Mouse (Mus musculus): ENCODE measurements around the gene Sgms1.

The Sgms1 gene

DNA sequence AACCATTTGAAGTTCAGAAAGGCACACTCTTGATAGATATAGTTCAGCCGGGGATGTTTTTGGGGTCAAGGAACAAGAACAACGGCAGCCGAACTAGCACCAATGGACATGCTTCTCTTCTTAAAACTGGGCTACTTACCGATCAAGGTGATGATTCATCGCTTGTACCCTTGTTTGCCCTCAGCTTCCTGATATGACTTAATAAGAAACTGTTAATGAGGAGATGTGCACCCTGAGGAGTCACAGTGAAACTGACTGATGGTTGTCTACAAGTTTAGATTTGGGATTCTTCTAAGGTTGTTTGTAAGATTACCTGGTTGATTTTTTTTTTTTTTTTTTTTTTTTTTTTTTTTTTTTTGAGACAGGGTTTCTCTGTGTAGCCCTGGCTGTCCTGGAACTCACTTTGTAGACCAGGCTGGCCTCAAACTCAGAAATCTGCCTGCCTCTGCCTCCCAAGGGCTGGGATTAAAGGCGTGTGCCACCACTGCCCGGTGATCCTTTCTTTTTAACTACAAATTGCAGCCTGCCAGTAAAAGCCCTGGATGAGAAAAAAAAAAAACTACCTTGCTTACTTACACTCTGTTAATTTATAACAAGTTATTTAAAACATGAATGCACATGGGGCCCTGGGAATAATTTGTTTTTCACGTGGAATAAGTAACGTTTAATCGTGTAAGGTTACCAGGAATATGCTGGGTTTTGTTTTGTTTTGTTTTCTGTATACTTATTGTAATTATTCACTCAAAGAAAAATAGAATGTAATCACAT is 126.5 kb downstream of the Sgms1 start:
- no peak for DNase-seq

DNA sequence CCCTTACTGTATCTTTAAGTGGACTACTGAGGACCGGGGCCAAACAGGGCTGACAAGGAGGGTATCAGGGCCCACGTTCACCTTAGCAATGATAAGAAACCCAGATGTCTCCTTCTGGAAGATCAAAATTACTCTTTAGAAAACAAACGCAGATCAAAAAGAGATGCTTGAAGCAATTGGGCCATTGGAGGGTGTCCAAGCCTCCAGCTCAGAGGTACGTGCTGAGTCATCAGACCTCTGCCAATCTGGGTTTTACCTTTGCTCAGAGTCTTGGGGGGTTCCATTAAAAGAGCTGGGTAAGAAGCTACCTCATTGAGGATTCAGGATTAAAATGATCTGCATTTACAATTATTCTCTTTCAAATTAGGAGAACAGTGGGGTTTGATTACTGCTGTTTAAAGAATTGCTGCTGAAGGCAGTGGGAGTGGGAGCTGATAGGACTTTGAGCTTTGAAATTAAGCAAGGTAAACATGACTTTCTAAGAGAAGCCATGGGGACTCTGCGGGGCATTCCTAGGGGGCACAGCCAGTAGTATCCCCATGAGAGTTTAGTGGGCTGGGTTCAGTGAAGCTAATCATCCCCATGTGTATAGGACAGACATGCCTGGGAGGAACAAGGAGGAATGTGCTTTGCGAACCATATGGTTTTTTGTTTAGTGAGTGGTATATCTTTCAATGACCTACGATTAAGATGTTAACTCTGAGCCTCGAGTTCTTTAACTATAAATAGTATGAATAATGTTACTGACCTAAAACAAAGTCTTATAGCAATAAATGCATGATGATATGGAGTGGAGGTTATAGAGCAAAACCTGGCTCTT is 128.4 kb downstream of the Sgms1 start:
- no peak for DNase-seq

DNA sequence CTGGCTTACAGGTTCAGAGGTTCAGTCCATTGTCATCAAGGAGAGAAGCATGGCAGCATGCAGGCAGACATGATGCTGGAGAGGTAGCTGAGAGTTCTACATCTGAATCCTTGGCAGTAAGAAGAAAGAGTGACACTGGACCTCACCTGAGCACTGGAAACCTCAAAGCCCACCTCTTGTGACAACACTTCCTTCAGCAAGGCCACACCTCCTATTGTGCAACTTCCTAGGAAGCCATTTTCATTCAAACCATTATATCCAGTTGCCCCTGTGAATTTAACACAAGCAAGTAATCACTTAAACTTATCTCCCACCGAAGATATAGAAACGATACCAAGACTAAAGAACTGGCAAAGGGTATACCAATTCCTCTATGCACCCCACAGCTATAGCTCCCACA is 129.7 kb downstream of the Sgms1 start:
- DNase-seq = no peak

DNA sequence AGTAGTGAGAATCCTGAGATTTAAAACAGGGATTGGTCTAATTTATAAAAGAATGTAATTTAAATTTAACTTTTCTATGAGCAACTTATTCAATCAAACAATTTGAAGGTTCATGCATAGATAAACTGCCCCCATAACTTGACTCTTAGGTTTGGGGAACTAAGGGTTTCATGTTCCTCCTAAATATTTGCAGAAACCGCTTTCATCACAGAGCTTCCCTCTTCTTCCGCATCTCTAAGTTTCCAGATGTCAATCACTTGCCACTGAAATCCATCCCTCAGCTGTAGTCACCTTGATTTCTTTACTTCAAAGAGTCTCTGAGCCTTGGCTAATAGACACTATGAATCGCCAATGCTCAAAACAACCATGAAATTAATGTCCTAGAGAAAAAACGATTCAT is 130.5 kb downstream of the Sgms1 start:
- DNase-seq = no peak

DNA sequence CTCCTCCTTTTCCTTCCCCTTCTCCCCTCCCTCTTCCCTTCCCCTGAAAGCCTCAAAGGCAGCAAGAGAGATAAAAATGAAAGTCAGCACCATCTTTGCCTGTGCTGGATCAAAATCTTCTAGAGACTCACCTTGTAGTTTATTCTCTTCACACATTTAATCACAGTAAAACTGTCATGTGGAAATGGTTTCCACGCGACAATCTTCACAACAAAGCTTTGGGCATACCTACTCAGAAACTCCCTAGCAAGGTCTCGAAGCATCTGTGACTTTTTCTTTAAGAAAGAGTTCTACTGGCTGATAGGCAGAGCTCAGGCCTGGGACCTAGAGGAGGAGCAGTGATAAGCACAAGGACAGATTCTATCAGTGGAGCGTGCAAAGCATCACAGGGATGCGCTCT is 131.4 kb downstream of the Sgms1 start:
- no peak for DNase-seq

DNA sequence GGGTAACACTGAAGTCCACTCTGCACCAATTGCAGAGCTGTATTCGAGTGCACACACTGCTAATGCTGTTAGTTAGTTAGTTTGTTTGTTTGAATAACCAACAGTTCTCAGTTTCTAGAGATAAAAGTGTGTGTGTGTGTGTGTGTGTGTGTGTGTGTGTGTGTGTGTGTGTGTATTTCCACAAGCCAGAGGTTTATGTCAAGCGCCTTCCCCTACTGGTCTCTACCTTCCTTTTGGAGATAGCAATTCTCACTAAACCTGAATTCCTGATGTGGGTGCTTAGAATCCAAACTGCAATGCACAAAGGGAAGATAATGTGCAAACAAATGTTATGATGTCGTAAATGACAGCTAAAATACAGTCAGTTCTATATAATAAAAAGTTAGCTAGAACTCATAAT is 131.9 kb downstream of the Sgms1 start:
- no peak for DNase-seq

DNA sequence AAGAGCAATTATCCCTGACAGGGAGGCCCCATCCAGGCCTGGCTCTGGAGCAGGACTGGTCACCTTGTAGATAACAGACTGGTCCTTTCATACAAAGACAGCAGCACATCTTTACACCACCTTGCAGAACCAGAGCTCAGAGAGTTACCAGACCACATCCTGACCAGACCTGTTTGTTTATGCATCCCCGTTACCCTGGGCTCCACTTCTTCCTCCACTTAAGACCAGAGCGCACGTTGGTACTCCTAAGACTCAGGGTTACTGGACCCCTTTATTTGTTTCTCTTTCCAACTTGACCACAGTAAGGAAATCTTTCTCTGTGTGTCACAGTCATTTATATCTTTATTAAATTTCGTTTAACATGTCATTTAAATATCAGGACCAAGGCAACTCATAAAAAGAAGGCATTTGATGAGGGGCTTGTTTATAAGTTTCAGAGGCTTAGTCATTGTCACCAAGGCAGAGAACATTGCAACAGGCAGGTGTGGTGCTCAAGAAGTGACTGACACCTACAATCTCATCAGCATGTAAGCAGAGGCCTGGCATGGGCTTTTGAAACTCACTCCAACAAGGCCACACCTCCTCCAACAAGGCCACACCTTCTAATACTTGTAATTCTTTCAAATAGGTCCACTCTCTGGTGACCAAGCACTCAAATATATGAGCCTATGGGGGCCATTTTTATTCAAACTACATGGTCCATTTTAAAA is 132.7 kb downstream of the Sgms1 start:
- DNase-seq = no peak

DNA sequence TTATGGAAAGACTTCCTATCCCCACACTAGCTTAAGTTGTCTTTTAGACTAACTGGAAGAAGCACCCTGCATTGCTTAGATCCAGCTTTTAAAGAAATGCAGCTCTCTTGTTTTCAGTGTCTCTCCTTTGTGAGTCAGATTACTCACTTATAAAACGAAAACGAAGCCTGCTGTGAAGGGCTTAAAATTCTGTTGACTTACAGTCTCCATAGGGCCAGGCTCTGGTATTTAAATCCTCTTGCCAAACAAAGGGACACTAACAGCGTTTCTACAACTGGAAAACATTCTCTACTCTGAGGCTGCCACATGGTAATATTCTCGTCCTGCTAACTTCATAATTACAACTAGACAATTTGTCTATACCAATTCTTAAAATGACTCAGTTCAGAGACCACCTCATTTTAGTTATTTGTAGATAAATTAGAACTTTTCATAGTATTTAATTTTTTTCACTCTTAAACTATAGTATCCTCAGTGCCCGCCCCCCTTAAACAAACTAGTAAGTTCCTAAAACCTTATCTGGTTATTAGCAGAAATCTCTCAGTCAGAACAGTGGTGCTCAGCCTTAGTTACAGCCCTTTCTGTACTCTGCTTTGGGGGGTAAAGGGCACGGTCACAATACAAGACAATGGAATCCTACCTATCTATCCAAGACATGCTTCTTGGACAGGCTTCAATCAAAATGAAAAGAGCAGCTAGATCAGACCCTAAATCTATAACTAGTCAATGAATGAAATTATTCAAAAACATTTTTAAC is 133.9 kb downstream of the Sgms1 start:
- DNase-seq = no peak

DNA sequence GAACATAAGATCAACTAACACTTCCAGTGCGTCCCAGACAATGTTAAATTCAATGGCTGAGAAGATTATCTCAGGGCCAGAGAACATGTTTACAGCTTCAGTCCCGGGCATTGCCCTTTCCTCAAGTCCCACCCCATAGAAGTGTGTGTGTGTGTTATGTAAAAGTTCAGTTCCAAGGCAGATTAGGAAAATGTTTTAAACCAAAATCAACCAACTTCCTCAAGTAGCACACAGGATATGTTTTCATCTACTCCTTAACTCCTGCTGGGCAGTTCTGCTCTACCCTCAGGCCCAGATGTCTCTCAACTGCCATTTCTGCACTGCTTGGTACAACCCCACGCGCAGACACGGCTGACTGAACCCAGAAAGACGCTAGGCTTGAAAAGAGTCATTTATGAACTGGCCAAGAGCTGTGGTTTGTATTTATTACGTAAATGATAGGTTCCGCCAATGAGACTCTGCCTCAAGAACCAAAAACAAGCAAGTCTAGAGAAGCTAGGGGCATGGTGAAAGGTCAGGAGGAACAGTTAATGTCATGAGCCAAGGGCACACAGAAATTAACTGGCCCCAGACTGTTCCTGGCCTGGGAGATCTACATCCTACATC is 134.7 kb downstream of the Sgms1 start:
- no peak for DNase-seq

DNA sequence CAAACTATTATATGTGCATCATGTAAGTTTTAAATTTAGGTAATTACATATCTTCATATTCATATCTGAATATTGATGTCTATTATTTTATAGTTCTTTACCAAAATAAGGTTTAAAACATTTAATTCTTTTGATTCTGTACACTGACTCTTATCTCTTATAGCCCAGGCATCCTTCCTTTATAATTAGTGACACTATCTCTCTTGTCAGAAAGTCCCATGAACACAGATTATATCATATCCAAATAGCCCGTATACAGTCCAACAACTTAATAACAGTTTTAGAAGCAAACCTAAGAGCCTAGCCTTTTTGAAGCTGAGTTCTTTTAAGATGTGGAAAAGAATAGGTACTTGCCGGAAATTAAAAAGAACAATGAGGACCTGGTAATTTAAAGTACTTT is 135.3 kb downstream of the Sgms1 start:
- DNase-seq = no peak

DNA sequence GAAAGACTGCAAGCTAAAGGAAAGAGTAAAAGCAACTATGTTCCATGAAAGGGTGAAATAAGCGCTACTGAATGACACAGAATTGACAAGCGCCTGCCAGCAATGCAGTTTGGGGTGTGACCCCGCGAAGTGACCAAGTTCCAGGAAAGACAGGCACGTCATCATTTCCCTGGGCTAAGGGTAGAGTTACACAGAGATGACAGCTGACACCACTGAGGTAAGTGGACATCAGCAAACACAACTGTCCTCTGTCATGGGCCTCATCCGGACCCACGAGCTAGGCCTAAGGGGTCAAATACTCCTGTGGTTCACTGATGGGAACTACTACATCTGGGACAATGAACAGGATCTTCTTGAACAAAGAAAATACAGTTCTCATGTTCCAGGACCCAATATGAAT is 136.5 kb downstream of the Sgms1 start:
- no peak for DNase-seq

DNA sequence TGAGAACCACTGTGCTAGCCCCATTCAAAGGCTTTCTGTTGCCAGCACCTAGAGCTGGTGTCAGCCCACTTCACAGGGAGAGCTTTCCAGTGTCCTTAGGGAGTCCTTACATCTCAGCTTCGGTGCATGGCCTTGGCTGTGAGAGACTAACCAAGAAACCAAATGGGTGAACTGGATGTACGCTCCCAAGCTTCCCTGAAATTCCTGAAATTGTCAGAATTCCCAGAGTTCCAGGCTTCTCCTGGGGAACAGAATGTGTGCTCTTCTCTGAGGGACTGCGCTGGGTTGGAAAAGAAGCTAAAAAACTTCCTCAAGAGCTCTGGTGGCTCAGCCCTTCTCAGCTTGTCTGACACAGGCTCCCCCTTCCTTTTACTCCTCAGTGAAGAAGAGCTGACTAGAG is 137.1 kb downstream of the Sgms1 start:
- DNase-seq = no peak

DNA sequence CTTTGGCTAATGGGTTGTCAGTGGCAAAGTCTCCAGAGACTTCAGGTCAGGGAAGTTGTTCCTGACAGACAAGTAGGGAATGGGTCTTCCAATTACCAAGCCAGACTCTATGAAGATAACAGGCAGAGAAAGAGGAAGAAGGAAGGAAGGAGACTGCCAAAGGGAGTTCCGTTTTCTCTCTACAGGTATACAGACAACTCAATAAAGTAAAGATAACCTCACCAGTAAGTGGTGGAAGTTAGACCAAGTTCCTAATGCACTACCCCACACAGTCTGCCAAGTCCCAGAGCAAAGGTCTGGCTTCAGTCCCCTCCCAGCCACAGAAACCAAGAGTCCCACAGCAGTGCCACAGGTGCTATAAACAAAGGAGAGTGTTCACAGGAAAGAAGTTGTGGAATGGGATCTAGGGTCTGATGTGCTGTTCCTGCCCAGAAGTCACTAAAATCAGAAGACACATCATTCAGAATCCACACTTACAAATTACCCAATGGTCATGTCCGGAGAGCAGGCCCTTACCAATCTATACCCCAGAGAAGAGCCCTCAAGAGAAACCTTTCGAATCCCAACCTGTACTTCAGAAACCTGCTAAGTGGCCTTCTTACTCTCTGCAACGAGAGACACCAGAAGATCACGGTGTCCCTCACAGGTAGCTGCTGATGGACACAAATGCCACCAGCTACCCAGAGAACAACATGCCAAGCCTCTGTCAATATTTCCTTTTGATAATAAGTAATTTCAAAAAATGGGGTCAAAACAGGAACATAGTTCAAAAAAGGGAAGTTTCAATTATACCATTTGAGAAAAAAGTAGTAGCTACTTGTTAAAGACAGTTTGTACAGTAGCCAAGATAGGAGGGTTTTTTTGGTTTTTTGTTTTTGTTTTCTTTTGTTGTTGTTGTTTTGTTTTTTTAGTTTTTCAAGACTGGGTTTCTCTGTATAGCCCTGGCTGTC is 140.1 kb downstream of the Sgms1 start:
- DNase-seq = no peak

DNA sequence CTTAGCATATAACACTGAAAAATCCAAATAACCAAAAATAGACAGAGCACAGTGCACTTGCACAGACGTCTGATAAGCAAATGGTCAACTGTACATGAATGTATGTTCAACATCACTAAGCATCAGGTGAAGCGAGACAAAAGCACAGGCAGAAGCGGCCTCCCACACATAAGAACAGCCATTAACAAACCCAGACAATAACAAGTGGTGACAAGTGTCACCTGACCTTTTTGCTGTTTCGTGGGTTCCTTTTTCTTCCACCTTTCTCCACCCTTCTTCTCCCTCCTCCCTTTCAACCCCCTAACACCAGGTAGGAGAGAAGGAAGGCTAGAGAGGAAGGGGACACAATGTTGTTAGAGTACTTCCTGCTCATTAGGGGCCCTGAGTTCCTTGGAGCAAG is 144.6 kb downstream of the Sgms1 start:
- no peak for DNase-seq

DNA sequence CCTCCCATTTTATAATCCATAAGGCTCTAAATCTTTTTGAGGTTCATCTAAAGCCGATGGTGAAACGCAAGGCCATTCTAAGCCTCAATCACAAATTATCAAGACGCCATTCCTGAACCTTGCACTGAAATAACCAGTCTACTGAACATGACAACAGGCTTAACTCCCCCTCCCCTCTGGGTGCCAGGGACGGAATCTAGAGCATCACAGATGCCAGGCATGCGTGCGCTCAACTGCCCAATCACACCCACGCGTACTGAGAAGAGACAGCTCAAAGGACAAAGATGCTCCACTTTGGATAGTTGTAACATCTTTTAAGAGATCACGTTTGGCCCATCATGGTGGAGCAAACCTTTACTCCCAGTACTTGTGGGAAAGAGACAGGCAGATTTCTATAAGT is 146.3 kb downstream of the Sgms1 start:
- DNase-seq = no peak

DNA sequence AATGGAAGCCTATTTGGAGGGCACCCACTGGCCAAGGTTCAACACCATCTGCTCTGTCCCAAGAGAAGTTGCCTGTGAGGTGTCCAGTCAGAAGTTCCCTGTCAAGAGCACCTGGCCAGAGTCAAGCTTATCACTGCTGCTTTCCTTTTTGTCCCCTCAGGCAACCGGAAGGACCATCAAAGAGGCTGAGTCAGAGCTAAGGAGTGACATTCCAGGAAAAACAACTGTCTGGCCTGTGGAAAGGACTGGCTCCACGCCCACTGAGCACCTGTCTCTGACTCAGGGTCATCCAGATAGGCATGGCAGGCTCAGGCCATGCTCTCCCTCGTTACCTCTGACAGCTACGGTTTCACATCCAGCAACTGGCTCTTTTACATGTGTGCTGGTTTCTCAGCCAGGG is 147.4 kb downstream of the Sgms1 start:
- no peak for DNase-seq

DNA sequence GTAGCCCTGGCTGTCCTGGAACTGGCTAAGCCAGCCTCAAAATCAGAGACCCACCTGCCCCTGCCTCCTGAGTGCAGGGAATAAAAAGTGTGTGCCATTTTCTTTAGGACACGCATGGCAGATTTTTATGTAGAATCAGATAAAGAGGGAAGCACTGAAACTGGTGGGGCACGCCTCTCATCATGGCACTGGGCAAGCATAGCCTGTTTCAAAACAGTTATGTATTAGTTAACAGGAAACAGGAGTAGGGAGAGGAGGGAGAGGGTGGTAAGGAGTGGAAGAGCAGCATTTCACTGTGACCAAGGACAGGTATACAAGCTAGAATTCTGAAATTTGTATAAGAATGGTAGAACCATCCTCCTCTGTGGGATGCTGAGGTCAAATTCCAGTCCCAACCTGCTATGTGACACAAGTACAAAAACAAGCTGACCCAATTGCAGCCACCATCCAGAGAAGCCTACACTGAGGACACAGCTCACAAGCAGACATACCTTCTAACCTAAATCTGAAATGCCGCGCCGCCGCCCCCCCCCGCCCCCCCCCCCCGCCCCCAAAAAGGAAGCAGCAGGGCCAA is 149.0 kb downstream of the Sgms1 start:
- DNase-seq = no peak

DNA sequence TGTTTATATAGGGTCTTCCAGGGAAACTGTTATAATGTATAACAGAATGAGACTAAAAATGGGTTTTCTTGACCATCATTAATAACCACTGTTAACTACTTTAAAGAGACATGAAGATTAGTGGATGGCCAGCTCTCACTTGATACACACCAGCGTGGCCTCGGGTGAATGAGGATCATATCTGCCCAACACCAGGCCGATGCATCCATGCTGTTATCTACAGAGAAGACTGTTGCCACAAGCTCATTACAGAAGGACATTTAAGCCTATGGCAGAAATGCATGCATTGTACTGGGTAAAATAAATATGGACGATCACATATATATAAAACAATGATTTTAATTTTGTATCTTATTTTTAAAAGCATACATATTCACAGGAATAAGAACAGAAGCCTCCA is 149.6 kb downstream of the Sgms1 start:
- DNase-seq = no peak

DNA sequence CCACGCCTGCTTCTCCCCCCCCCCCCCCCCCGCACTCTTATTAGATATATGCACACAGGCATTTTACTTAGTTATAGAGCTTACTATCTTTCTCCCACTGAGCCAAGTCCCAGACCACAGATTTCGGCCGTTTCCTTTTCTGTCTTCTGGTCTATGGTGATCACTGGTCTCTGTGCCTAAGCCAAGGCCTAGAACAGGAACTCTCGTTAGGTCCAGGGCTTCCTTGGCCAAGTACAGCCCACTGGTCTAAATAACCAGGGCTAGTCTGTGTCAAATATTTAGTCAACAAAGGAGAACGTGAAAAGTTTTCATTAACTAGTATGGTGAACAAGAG is 150.1 kb downstream of the Sgms1 start:
- no peak for DNase-seq

DNA sequence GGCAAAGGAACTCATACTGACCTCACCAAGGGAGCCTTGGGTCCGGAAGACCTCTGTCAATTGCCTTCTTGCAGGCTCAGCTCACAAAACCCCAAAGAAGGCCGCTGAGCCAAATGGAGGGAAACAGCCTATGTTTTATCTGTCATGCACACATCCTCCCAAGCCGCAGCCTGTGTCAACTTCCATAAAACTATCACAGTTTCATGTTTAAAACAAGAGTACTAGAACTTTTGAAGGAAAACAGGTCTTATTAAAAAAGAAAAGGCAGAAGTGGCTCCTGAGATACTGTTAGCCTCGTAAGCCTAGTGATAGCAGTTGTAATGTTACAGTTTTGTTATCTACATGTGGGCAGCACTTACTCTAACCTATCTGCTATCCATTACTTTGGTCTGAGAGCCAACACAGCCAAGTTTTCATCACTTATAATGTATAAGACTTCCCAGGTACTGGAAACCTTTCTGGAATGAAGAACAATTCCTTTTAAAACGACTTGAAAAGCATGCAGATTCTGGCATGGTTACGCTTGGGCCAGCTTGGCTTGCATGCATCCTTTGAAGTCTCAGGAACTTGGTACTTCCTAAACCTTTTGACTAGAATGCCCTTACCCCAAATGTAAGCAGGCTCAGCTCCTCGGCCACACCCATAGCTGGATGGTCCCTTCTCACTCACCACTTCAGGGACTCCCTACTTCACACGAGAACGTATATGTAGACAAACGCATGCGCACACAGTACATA is 150.6 kb downstream of the Sgms1 start:
- DNase-seq = no peak

DNA sequence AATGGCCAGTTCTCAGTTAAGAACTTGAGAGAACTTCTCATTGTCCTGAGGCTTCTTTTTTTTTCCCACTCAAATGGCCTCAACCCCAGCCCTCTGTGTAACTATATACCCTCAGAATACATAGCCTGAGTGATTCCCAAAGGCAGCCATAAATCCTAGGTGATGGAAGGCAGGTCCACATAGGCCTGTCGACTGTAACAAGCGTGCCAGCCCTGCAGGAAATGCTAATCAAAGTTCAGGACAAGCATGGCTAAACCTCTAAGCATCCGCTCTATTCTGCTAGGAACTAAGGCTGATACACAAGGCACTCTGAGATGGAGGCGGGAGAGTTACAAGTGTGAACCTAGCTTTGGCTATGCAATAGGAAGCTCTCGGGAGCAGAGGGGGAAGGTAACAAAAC is 151.8 kb downstream of the Sgms1 start:
- DNase-seq = no peak
